Mouse (Mus musculus) neural tube, embryonic 13.5 days (tissue): ENCODE measurements at regions not wholly inside any gene's neighbourhood (a gene's known extent, or its start where the extent isn't known, plus 50 kb on each side); places are given as distances from the start of the nearest gene placed in this dataset.
A peak's percentile ranks its signal among the peaks of the same experiment; 100 is the strongest.

Source experiments
- ATAC-seq: fragments of 200-750 bp; cut with Nextera tagmentation; 2 replicates; pipeline ENCODE4 v1.8.0; 2017; ENCODE audit warnings: low read depth, mild to moderate bottlenecking, moderate TSS enrichment, moderate library complexity
- H3K27ac ChIP-seq: fragments of 300-500 bp; sonication (generic); replicated peaks from 2 replicates; pipeline ENCODE4 v1.5.1; 2015; ENCODE audit warnings: moderate library complexity, mild to moderate bottlenecking, inconsistent platforms
- H3K27me3 ChIP-seq: fragments of 300-500 bp; sonication (generic); 2 replicates; pipeline ENCODE4 v1.6.1; 2015; ENCODE audit warnings: mild to moderate bottlenecking, inconsistent platforms
- H3K36me3 ChIP-seq: fragments of 300-500 bp; sonication (generic); 2 replicates; pipeline ENCODE4 v1.6.1; 2015; ENCODE audit warnings: mild to moderate bottlenecking, inconsistent platforms
- H3K4me1 ChIP-seq: fragments of 300-500 bp; sonication (generic); replicated peaks from 2 replicates; pipeline ENCODE4 v1.6.1; 2015; ENCODE audit warnings: inconsistent platforms
- H3K4me2 ChIP-seq: fragments of 300-500 bp; sonication (generic); 2 replicates; pipeline ENCODE4 v1.6.1; 2015; ENCODE audit warnings: inconsistent platforms, mild to moderate bottlenecking, moderate library complexity
- H3K4me3 ChIP-seq: fragments of 300-500 bp; sonication (generic); 2 replicates; pipeline ENCODE4 v1.5.1; 2015; ENCODE audit warnings: mild to moderate bottlenecking, inconsistent platforms
- H3K9ac ChIP-seq: fragments of 300-500 bp; sonication (generic); 2 replicates; pipeline ENCODE4 v1.6.1; 2015; ENCODE audit warnings: moderate library complexity, mild to moderate bottlenecking, inconsistent platforms
- H3K9me3 ChIP-seq: fragments of 300-500 bp; sonication (generic); 2 replicates; pipeline ENCODE4 v1.6.1; 2016; ENCODE audit warnings: inconsistent platforms
- WGBS: fragments of 180-500 bp; shearing (Covaris S2); methylation state at CpG from one replicate; pipeline ENCODE4 v1.1.7; 2015; 5-methylcytosine and 5-hydroxymethylcytosine counted together

DNA sequence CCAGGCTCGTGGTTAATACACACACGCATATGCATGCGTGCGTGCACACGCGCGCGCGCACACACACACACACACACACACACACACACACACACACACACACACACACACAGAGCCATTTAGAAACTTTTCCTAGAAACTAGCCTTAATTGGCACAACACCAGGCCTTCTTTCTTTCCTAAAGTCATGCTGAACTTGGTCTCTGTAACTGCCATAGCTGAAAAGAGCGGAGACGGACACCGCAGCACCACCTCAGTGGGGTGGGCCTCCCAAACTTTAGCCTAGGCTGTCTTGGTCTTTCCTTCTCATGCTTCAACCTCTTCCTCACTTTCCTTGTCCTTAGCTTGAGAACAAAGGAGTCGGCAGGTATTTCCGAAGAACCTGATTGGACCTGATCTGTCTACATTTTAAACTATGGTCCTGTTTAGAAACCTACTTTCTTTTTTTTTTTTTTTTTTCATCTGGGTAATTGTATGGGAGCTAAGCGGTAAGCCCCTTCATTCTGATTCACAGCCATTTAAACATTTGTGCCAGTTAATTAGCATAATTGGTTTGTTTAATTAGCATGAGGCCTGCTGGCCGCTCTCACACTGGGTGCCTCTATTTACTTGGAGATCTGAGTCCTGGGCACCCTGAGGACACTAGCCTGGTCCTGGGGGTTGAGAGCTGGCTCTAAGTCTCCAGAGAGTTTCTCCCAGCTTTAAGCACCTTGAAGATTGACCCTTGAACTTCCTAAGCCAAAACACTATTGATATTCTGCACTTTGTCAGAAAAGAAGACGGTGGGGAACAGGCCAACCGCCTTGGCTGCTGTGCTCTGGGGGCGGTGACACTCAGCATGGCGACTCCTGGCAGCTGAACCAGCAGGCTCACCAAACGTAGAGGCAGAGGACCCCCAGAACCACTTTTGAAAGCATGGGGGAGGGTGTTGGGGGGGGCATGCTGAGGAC lies 269.7 kb upstream of the Irx3 start:
- ATAC-seq = no peak

DNA sequence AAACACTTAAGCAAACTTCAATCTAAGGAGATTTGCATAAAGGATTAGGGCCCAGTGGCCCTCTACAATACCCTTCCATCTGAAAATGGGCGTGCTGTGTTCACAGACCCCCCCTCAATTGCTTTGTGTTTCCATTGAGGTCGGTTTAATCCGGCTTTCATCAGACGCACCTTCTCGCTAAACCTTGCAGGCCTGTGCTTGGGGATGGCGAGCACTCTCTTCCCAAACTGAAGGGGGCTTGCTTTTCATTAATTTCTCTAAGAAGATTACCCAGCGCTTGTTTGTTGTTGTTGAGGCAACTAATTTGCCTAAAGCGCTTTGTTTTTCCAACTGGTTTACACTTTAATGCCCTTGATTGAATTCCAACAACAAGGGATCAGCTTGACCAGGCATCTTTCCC lies 268.8 kb upstream of the Irx3 start:
- Histone ChIP-seq H3K36me3 (no peaks in the 10 kb centered on the region), H3K9ac (no peak overlapping the region), H3K4me1 (peaks cover 32% of the 10 kb centered on the region), H3K27ac (0 out of 2 replicates have a peak overlapping the region, but pooled peaks have one; percentile 0), H3K4me3 (no peak overlapping the region), H3K4me2 (no peak overlapping the region), H3K27me3 (peaks cover 58% of the 10 kb centered on the region), H3K9me3 (no peaks in the 10 kb centered on the region)
- 21% methylated on average over 8 of the region's 8 CpGs for WGBS
- ATAC-seq = no peak

More for the DNA sequence above, 269.7 kb upstream of the Irx3 start:
- Histone ChIP-seq H3K4me2 (no peak overlapping the region), H3K27ac (peak overlapping the region; percentile 38; the same call in 1 of the 2 replicates), H3K9me3 (no peaks in the 10 kb centered on the region), H3K4me1 (peaks cover 28% of the 10 kb centered on the region), H3K36me3 (no peaks in the 10 kb centered on the region), H3K27me3 (peaks cover 62% of the 10 kb centered on the region), H3K9ac (no peak overlapping the region), H3K4me3 (no peak overlapping the region)
- 27% methylated on average over 21 of the region's 21 CpGs for WGBS

DNA sequence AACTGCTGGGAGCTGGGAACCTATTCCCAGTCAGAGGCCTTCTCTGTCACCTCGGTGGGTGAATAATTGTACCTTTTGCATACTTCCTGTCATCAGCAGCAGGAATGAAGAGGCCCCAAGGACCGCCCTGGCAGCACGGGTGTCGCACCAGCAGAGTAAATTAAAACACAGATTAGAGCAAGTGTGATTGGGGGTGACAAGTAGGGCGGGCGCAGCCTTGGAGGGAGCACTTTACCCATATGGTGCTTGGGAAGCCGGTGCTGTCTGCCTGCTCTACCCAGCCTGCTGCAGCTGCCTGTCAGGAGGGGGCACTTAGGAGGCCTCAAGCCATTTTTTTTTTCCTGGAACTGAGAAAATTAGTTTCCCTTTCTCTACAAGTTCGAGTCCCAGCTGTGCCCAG lies 264.6 kb upstream of the Irx3 start:
- WGBS = 18% methylated on average over 8 of the region's 8 CpGs
- no peak overlapping the region for H3K27ac ChIP-seq
- peaks cover 45% of the 10 kb centered on the region for H3K27me3 ChIP-seq
- H3K9ac ChIP-seq = no peak overlapping the region
- no peaks in the 10 kb centered on the region for H3K9me3 ChIP-seq
- H3K36me3 ChIP-seq = no peaks in the 10 kb centered on the region
- H3K4me3 ChIP-seq = no peak overlapping the region
- no peak overlapping the region for H3K4me2 ChIP-seq
- ATAC-seq = no peak
- H3K4me1 ChIP-seq = peaks cover 37% of the 10 kb centered on the region

DNA sequence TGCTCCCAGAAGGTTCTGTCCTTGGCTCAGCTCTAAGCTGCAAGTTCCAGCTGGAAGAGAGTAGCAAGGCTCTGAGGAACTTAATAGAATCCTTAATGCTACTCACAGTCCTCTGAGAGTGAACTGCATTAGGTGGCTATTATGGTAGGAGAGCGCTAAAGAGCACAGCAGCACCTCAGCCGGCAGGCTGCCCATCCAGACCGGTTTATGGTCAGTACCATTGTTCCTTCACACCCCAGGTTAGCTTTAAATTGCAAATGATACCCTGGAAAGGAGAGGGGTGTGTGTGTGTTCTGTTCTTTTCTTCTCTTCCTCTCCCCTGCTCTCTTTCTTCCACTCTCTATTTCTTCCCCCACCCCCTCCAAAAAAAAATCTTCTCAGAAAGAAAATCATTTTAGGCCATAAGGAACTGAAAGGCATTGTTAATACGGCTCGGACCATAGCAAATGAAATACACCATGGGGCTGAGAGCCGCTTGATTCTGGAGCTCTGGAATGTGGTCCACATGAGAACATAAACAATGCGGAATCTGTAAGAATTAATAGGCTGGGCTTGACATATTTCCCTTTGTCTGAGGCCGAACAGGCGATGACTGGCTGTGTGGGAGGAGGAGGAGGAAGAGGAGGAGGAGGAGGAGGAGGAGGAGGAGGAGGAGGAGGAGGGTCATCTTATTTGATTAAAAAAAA lies 263.8 kb upstream of the Irx3 start:
- Histone ChIP-seq H3K4me3 (no peak overlapping the region), H3K27me3 (peaks cover 45% of the 10 kb centered on the region), H3K36me3 (no peaks in the 10 kb centered on the region), H3K9me3 (no peaks in the 10 kb centered on the region), H3K4me1 (peaks cover 30% of the 10 kb centered on the region), H3K9ac (no peak overlapping the region), H3K27ac (no peak overlapping the region), H3K4me2 (no peak overlapping the region)
- ATAC-seq = no peak
- 6% methylated on average over 7 of the region's 9 CpGs for WGBS

DNA sequence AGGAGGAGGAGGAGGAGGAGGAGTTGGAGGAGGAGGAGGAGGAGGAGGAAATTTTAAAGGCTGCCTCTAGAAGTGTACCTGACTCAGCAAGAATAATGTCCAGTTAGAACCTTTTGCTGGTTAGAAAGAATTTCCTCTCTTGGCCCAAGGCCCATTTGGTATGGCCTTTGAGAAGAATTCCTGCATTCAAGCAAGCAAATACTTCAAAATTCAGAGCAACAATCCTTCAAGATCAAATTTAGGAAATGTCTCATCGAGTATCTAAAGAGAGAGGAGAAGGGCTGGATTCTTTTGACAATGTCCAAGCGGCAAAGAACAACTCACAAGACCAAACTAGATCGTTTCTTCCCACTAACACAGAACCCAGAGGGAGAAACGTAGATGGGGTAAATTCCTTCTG lies 263.1 kb upstream of the Irx3 start:
- Histone ChIP-seq H3K27me3 (peaks cover 47% of the 10 kb centered on the region), H3K9me3 (no peaks in the 10 kb centered on the region), H3K9ac (no peak overlapping the region), H3K27ac (no peak overlapping the region), H3K4me3 (no peak overlapping the region), H3K4me1 (peaks cover 26% of the 10 kb centered on the region), H3K4me2 (no peak overlapping the region), H3K36me3 (no peaks in the 10 kb centered on the region)
- no peak for ATAC-seq
- 14% methylated on average over 4 of the region's 4 CpGs for WGBS

DNA sequence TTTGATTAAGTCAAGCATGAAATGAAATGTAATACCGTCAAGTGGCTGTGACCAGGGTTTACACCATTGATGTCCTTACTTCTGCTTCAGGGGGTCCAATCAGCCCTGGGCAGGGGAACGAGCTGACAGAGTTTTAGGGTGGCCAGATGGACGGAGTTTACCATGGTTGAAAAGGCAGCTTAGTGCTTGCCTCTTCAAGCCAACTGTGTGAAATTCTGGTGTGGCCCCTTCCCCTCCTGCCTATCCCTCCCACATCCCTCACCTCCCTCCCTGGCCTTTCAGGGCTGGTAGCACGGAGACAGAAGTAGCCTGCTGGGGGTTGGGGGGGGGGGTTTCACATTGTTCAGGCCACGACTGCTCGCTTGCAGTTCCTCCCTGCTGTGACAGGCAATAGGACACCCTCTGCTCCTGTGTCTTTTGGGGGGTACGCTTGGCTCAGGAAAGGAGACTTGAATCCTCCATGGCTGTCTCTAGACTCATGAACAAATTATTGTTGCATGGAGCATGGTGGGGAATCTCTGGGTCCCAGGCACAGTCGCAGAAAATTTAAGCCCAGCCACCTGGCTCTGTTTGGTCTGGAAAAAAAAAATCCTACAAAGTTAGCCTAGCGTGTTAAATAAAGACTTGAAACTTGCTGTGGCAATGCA lies 262.4 kb upstream of the Irx3 start:
- Histone ChIP-seq H3K36me3 (no peaks in the 10 kb centered on the region), H3K4me3 (no peak overlapping the region), H3K4me1 (peaks cover 29% of the 10 kb centered on the region), H3K27me3 (peaks cover 48% of the 10 kb centered on the region), H3K4me2 (no peak overlapping the region), H3K9ac (no peak overlapping the region), H3K27ac (no peak overlapping the region), H3K9me3 (no peaks in the 10 kb centered on the region)
- ATAC-seq = 0 out of 2 replicates have a peak, but pooled peaks have one; percentile 33
- 4% methylated on average over 9 of the region's 9 CpGs for WGBS

DNA sequence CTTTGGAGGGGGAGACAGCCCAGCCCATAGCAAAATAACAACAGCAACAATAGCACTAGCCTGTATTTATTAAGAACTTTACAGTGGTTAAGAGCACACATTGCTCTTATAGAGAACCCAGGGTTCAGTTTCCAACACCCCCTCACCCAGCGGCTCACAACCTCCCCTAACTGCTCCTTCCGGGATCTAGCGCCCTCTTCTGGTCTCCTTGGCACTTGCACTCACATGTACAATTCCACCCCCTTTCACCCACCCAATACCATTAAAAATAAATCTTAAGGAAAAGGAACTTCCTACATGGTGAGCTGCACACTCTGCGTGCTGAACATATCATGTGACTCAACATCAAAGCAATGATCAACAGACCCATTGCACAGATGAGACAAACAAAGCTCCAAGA lies 261.5 kb upstream of the Irx3 start:
- H3K27me3 ChIP-seq = peaks cover 48% of the 10 kb centered on the region
- no peak for ATAC-seq
- WGBS = 84% methylated on average over 4 of the region's 4 CpGs
- H3K9me3 ChIP-seq = no peaks in the 10 kb centered on the region
- no peaks in the 10 kb centered on the region for H3K36me3 ChIP-seq
- no peak overlapping the region for H3K4me2 ChIP-seq
- H3K27ac ChIP-seq = no peak overlapping the region
- no peak overlapping the region for H3K9ac ChIP-seq
- peaks cover 36% of the 10 kb centered on the region for H3K4me1 ChIP-seq
- no peak overlapping the region for H3K4me3 ChIP-seq

DNA sequence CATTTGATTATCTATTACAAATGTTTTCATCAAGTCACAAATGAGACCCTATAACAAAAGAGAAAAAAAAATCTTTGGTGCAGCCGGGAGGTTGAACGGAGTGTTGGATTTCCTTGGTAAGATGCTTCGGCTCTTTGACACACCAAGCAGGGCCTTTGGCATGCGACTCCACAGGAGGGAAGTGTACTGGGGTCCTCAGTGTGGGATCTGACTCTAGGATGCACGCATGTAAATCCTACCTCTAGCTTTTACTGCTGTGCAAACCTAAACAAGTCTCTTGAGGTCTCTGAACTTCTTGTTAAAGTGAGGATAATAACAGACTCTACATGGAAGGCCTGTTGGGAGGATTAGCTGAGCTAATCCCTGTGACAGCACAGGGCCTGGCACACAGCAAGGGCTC lies 257.6 kb upstream of the Irx3 start:
- Histone ChIP-seq H3K27me3 (peaks cover 61% of the 10 kb centered on the region), H3K4me2 (no peak overlapping the region), H3K9me3 (no peaks in the 10 kb centered on the region), H3K4me3 (no peak overlapping the region), H3K4me1 (peaks cover 17% of the 10 kb centered on the region), H3K27ac (no peak overlapping the region), H3K36me3 (no peaks in the 10 kb centered on the region), H3K9ac (no peak overlapping the region)
- ATAC-seq = no peak
- WGBS = 32% methylated on average over 5 of the region's 5 CpGs

DNA sequence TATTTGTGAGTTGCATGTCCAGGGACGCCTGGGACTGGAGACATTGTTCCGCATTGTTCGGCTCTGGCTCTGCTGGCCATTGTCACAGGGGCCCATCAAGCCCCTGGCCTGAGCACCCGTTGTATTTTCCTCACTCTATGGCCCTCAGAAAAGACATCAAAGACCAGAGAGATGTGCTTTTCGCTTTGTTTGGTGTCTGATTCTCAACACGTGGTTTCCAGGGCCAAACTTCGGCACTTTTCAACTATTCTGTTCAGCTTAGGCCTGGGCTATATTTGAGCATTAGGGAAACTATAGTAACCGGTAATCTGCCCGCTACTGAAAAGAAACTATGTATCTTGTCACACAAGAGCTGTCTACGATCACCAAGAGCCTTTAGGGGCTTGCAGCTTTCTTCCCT lies 257.1 kb upstream of the Irx3 start:
- H3K27me3 ChIP-seq = peaks cover 57% of the 10 kb centered on the region
- H3K9me3 ChIP-seq = peaks cover 3% of the 10 kb centered on the region; the same call in 1 of the 2 replicates
- H3K4me1 ChIP-seq = peaks cover 12% of the 10 kb centered on the region; the same call in 1 of the 2 replicates
- ATAC-seq = no peak
- H3K27ac ChIP-seq = no peak overlapping the region
- no peaks in the 10 kb centered on the region for H3K36me3 ChIP-seq
- H3K4me3 ChIP-seq = no peak overlapping the region
- 16% methylated on average over 10 of the region's 10 CpGs for WGBS
- no peak overlapping the region for H3K4me2 ChIP-seq
- H3K9ac ChIP-seq = no peak overlapping the region

DNA sequence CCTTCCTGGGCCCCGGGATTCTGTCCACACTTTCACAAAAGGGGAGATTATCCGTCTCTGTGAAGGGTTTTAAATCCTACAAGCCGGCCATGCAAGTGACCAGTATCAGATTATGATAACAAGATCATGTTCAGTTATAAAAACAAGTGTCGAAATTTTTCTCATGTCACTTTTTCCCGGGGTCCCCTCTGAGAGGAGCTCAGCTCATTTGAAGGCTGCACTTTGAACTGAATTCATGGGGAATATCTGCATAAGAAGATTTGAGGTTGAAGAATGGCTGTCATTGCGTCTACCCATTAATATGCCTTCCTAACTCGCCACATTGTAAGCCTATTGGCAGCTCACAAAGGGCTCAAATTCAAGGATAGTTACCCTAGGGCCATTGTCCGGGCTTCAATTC lies 256.0 kb upstream of the Irx3 start:
- Histone ChIP-seq H3K27ac (no peak overlapping the region), H3K27me3 (peaks cover 54% of the 10 kb centered on the region), H3K4me3 (no peak overlapping the region), H3K4me2 (no peak overlapping the region), H3K9ac (no peak overlapping the region), H3K9me3 (peaks cover 7% of the 10 kb centered on the region; the same call in 1 of the 2 replicates), H3K36me3 (no peaks in the 10 kb centered on the region), H3K4me1 (peaks cover 10% of the 10 kb centered on the region; the same call in 1 of the 2 replicates)
- 50% methylated on average over 8 of the region's 8 CpGs for WGBS
- ATAC-seq = no peak

DNA sequence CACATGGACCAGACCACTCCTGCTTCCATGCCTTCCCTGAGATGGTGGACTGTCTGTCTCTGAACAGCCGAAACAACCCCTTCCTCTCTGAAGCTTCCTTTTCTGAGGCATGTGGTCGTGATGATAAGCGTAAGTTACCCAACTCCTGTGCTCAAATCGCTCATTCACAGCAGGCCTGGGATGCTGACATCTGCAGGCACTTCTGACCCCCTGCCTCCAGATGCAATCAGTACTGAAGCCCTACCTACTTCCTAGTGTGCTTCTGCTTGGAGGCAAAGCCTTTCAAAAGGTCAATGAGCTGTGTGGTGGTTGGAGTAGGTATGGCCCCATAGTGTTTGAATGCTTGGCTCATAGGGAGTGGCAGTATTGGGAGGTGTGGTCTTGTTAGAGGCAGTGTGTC lies 253.7 kb upstream of the Irx3 start:
- peaks cover 7% of the 10 kb centered on the region; the same call in 1 of the 2 replicates for H3K9me3 ChIP-seq
- H3K27me3 ChIP-seq = peaks cover 41% of the 10 kb centered on the region
- no peak overlapping the region for H3K4me2 ChIP-seq
- H3K4me1 ChIP-seq = peaks cover 10% of the 10 kb centered on the region; the same call in 1 of the 2 replicates
- no peak for ATAC-seq
- WGBS = 83% methylated on average over 4 of the region's 4 CpGs
- no peak overlapping the region for H3K9ac ChIP-seq
- H3K27ac ChIP-seq = no peak overlapping the region
- no peaks in the 10 kb centered on the region for H3K36me3 ChIP-seq
- H3K4me3 ChIP-seq = no peak overlapping the region

DNA sequence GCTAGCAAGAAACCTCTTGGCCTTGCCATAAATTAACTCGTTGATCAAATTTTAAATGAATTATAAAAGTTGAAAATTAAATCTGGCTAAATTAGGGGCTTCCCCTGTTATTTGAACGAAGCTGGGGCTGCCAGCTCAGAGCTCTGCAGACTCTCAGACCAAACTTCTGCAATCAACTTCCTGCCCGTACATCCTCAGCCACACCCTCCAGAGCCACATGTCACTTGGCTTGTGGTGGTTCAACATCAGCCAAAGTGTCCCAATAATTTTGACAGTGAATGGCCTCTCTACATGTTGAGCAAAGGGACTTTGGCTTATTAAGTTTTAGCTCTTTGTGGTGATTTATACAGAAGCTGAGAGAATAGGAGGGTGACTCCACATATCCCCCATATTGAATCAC lies 242.8 kb upstream of the Irx3 start:
- H3K4me2 ChIP-seq = no peak overlapping the region
- H3K27ac ChIP-seq = no peak overlapping the region
- peaks cover 5% of the 10 kb centered on the region; the same call in 1 of the 2 replicates for H3K27me3 ChIP-seq
- 0 out of 2 replicates have a peak, but pooled peaks cover 2% of the 10 kb centered on the region for H3K4me1 ChIP-seq
- no peak for ATAC-seq
- H3K36me3 ChIP-seq = no peaks in the 10 kb centered on the region
- no peak overlapping the region for H3K9ac ChIP-seq
- no peak overlapping the region for H3K4me3 ChIP-seq
- WGBS = 91% methylated on average over 3 of the region's 3 CpGs
- H3K9me3 ChIP-seq = no peaks in the 10 kb centered on the region
